Mouse (Mus musculus): ENCODE results near the gene Pi4k2a. TPM values are rescaled to one million over a fixed set of nuclear protein-coding genes. Genes with fewer than 3 reads are reported as not detected.
A peak's percentile ranks its signal among the peaks of the same experiment; 100 is the strongest.
"Not testable (repeated sequence)": the region's sequence is repeated elsewhere in the genome, so short reads cannot be mapped to it uniquely, and the experiment has no call there.

The Pi4k2a gene
- polyA plus RNA-seq, 1 experiment from 2014 or later, result 17.2 TPM

DNA sequence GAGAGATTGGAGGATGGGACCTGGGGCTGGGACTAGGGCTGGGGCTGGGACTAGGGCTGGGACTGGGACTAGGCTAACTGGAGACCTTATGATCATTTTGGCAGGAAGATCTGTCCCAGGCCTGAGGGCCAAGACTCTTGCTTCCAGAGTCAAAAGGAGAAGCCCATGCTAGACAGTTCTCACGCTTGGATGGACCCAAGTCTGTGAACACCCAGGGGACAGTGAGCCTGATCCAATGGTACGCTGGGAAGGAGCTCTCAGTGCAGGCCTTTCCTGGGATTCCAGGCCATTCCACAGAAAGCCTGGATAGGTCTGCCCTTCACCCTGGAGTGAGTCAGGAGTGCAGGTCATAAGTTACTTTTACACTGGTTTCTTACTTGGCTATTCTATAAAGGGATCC is 15.2 kb upstream of the Pi4k2a start:
- H3K9ac ChIP-seq (replicated peaks; ENCODE audit: low read depth, low read length), result no peak overlapping the region
- H3K36me3 ChIP-seq (ENCODE audit: control insufficient read depth, insufficient read depth, low read length), result peaks cover 8% of the 10 kb centered on the region
- H3K4me1 ChIP-seq (ENCODE audit: control insufficient read depth, insufficient read depth, low read length), result no peaks in the 10 kb centered on the region
- no peaks in the 10 kb centered on the region for H3K27me3 ChIP-seq (ENCODE audit: control insufficient read depth, insufficient read depth, low read length)
- WGBS, result 87% methylated on average over 2 of the region's 2 CpGs
- H3K27ac ChIP-seq (ENCODE audit: low read length), result no peak overlapping the region
- ATAC-seq (ENCODE audit: insufficient number of reproducible peaks, insufficient read depth, low FRiP score, low read depth), result no peak
- no peak overlapping the region for H3K4me3 ChIP-seq (ENCODE audit: low read depth, low read length)
- no peaks in the 10 kb centered on the region for H3K9me3 ChIP-seq (ENCODE audit: control insufficient read depth, low read depth, low read length)
- H3K4me2 ChIP-seq (replicated peaks; ENCODE audit: low read depth, low read length), result no peak overlapping the region

- Histone ChIP-seq H3K4me2 (replicated peaks; ENCODE audit: low read depth, low read length) (no peak overlapping the region), H3K36me3 (ENCODE audit: control insufficient read depth, insufficient read depth, low read length) (peaks cover 8% of the 10 kb centered on the region), H3K27ac (ENCODE audit: low read length) (no peak overlapping the region), H3K4me1 (ENCODE audit: control insufficient read depth, insufficient read depth, low read length) (no peaks in the 10 kb centered on the region), H3K4me3 (ENCODE audit: low read depth, low read length) (no peak overlapping the region), H3K9me3 (ENCODE audit: control insufficient read depth, low read depth, low read length) (no peaks in the 10 kb centered on the region), H3K9ac (replicated peaks; ENCODE audit: low read depth, low read length) (no peak overlapping the region), H3K27me3 (ENCODE audit: control insufficient read depth, insufficient read depth, low read length) (no peaks in the 10 kb centered on the region)
- 90% methylated on average over 16 of the region's 16 CpGs for WGBS
- ATAC-seq (ENCODE audit: insufficient number of reproducible peaks, insufficient read depth, low FRiP score, low read depth), result no peak
Measured at GRCm38 (mm10) chr19:42075992-42076391, 14.3 kb upstream of the Pi4k2a start.

GRCm38 (mm10) chr19:42078566-42078965 is 11.7 kb upstream of the Pi4k2a start:
- H3K9me3 ChIP-seq (ENCODE audit: control insufficient read depth, low read depth, low read length), result no peaks in the 10 kb centered on the region
- peaks cover 8% of the 10 kb centered on the region for H3K36me3 ChIP-seq (ENCODE audit: control insufficient read depth, insufficient read depth, low read length)
- WGBS, result 91% methylated on average over 8 of the region's 8 CpGs
- H3K4me2 ChIP-seq (replicated peaks; ENCODE audit: low read depth, low read length), result no peak overlapping the region
- H3K9ac ChIP-seq (replicated peaks; ENCODE audit: low read depth, low read length), result no peak overlapping the region
- no peaks in the 10 kb centered on the region for H3K4me1 ChIP-seq (ENCODE audit: control insufficient read depth, insufficient read depth, low read length)
- no peak for ATAC-seq (ENCODE audit: insufficient number of reproducible peaks, insufficient read depth, low FRiP score, low read depth)
- no peak overlapping the region for H3K27ac ChIP-seq (ENCODE audit: low read length)
- no peaks in the 10 kb centered on the region for H3K27me3 ChIP-seq (ENCODE audit: control insufficient read depth, insufficient read depth, low read length)
- H3K4me3 ChIP-seq (ENCODE audit: low read depth, low read length), result no peak overlapping the region

DNA sequence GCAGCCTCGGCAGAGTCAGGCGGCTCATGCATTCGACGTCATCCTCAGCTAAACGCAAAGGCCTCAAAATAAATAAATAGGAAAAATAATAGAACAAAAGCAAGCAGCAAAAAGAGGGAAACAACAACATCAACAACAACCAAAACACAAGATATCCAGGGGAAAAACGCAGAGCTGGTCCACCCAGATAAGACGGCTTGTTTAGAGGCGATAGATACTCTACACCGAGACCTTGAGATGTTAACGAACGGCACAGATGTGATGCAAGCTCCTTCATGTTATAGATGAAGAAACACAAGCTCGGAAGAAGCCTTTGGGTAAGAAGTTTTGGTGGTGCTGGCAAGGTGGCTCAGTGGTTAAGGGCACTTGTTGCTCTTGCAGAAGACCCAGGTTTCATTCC is 11.3 kb upstream of the Pi4k2a start:
- Histone ChIP-seq H3K27ac (ENCODE audit: low read length) (no peak overlapping the region), H3K9me3 (ENCODE audit: control insufficient read depth, low read depth, low read length) (no peaks in the 10 kb centered on the region), H3K9ac (replicated peaks; ENCODE audit: low read depth, low read length) (no peak overlapping the region), H3K4me3 (ENCODE audit: low read depth, low read length) (no peak overlapping the region), H3K36me3 (ENCODE audit: control insufficient read depth, insufficient read depth, low read length) (peaks cover 8% of the 10 kb centered on the region), H3K4me2 (replicated peaks; ENCODE audit: low read depth, low read length) (no peak overlapping the region), H3K27me3 (ENCODE audit: control insufficient read depth, insufficient read depth, low read length) (no peaks in the 10 kb centered on the region), H3K4me1 (ENCODE audit: control insufficient read depth, insufficient read depth, low read length) (no peaks in the 10 kb centered on the region)
- 93% methylated on average over 12 of the region's 12 CpGs for WGBS
- ATAC-seq (ENCODE audit: insufficient number of reproducible peaks, insufficient read depth, low FRiP score, low read depth), result no peak

GRCm38 (mm10) chr19:42079950-42080349 is 10.3 kb upstream of the Pi4k2a start:
- Histone ChIP-seq H3K4me1 (ENCODE audit: control insufficient read depth, insufficient read depth, low read length) (no peaks in the 10 kb centered on the region), H3K4me2 (replicated peaks; ENCODE audit: low read depth, low read length) (no peak overlapping the region), H3K36me3 (ENCODE audit: control insufficient read depth, insufficient read depth, low read length) (peaks cover 8% of the 10 kb centered on the region), H3K4me3 (ENCODE audit: low read depth, low read length) (no peak overlapping the region), H3K27me3 (ENCODE audit: control insufficient read depth, insufficient read depth, low read length) (no peaks in the 10 kb centered on the region), H3K9ac (replicated peaks; ENCODE audit: low read depth, low read length) (no peak overlapping the region), H3K9me3 (ENCODE audit: control insufficient read depth, low read depth, low read length) (no peaks in the 10 kb centered on the region), H3K27ac (ENCODE audit: low read length) (no peak overlapping the region)
- WGBS, result 79% methylated on average over 5 of the region's 5 CpGs
- no peak for ATAC-seq (ENCODE audit: insufficient number of reproducible peaks, insufficient read depth, low FRiP score, low read depth)

DNA sequence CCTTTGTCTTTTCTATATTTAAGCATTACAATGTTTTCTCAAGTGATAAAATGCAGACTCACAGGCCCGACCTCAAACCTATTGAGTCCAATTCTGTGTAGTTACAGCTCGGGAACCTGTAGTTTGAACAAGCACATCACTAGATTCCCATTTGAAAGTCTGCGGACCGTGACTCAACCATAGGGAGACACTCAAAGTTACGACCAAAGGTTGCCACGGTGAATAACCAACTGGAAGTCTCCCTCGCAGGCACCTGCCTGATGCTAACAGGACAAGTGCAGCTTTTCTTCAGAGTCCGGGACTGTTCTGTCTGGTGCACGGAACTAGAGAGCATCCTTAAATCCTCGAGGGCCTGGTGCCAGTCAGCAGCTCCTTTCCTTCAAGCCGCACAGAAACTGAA is 9.8 kb upstream of the Pi4k2a start:
- no peaks in the 10 kb centered on the region for H3K4me1 ChIP-seq (ENCODE audit: control insufficient read depth, insufficient read depth, low read length)
- 88% methylated on average over 11 of the region's 11 CpGs for WGBS
- no peak for ATAC-seq (ENCODE audit: insufficient number of reproducible peaks, insufficient read depth, low FRiP score, low read depth)
- H3K27ac ChIP-seq (ENCODE audit: low read length), result no peak overlapping the region
- H3K4me3 ChIP-seq (ENCODE audit: low read depth, low read length), result no peak overlapping the region
- H3K9ac ChIP-seq (replicated peaks; ENCODE audit: low read depth, low read length), result no peak overlapping the region
- H3K9me3 ChIP-seq (ENCODE audit: control insufficient read depth, low read depth, low read length), result no peaks in the 10 kb centered on the region
- H3K36me3 ChIP-seq (ENCODE audit: control insufficient read depth, insufficient read depth, low read length), result peaks cover 3% of the 10 kb centered on the region; the same call in 1 of the 2 replicates
- no peaks in the 10 kb centered on the region for H3K27me3 ChIP-seq (ENCODE audit: control insufficient read depth, insufficient read depth, low read length)
- H3K4me2 ChIP-seq (replicated peaks; ENCODE audit: low read depth, low read length), result no peak overlapping the region

GRCm38 (mm10) chr19:42081613-42082012 is 8.7 kb upstream of the Pi4k2a start:
- not testable (repeated sequence) for H3K27ac ChIP-seq (ENCODE audit: low read length); H3K4me2 ChIP-seq (replicated peaks; ENCODE audit: low read depth, low read length); H3K9ac ChIP-seq (replicated peaks; ENCODE audit: low read depth, low read length); H3K4me3 ChIP-seq (ENCODE audit: low read depth, low read length); H3K36me3 ChIP-seq (ENCODE audit: control insufficient read depth, insufficient read depth, low read length); H3K4me1 ChIP-seq (ENCODE audit: control insufficient read depth, insufficient read depth, low read length); H3K27me3 ChIP-seq (ENCODE audit: control insufficient read depth, insufficient read depth, low read length); H3K9me3 ChIP-seq (ENCODE audit: control insufficient read depth, low read depth, low read length); ATAC-seq (ENCODE audit: insufficient number of reproducible peaks, insufficient read depth, low FRiP score, low read depth)
- 91% methylated on average over 5 of the region's 5 CpGs for WGBS

DNA sequence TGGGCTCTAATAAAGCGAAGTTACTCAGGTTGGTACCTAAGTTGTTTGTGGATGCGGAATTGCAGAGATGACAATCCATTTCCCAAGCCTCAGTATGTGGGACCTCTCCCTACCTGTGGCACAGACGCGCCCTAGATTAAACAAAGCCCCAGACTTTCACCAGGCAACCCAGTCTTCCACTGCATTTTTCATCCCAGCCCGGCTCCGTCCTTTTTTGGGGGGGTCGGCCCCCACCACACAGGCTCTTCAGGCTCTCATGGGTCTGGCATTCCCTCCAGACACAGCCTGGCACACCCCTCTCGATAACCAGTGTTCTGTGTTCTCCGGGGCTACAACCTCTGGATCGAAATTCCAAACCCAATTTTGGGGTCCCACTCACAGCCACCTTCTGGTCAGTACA is 4.6 kb upstream of the Pi4k2a start:
- ATAC-seq (ENCODE audit: insufficient number of reproducible peaks, insufficient read depth, low FRiP score, low read depth), result no peak
- Histone ChIP-seq H3K9ac (replicated peaks; ENCODE audit: low read depth, low read length) (peak overlapping the region; percentile 43), H3K27me3 (ENCODE audit: control insufficient read depth, insufficient read depth, low read length) (no peaks in the 10 kb centered on the region), H3K27ac (ENCODE audit: low read length) (no peak overlapping the region), H3K4me3 (ENCODE audit: low read depth, low read length) (peak overlapping the region; percentile 54), H3K4me1 (ENCODE audit: control insufficient read depth, insufficient read depth, low read length) (peaks cover 4% of the 10 kb centered on the region; the same call in 1 of the 2 replicates), H3K36me3 (ENCODE audit: control insufficient read depth, insufficient read depth, low read length) (no peaks in the 10 kb centered on the region), H3K4me2 (replicated peaks; ENCODE audit: low read depth, low read length) (peak overlapping the region; percentile 78), H3K9me3 (ENCODE audit: control insufficient read depth, low read depth, low read length) (no peaks in the 10 kb centered on the region)
- 4% methylated on average over 10 of the region's 10 CpGs for WGBS

DNA sequence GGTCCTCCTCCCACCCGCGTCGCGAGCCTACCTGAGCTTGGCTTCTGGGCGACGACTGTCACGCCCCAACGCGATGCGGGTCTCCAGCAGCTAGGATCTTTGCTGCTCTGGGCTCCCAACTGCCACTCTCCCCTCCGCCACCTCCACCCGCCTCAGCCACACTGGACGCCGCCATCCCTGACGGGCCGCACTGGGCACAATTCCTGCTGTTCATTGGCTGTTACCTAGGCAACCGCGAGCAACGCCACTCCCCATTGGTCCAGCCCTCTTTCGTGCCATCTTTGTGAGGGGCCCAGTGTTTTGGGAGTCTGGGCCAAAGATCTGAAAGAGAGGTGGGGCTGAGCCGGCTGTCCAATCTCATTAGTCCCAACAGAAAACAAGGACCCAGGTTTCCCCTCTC is 4.1 kb upstream of the Pi4k2a start, which contains the start of gene Morn4:
Morn4 (minus strand) TSS at position 192 of the 400 bp plus-strand sequence.
- Histone ChIP-seq H3K4me2 (replicated peaks; ENCODE audit: low read depth, low read length) (peak within 1 kb of the TSS; percentile 78), H3K4me3 (ENCODE audit: low read depth, low read length) (peak within 1 kb of the TSS; percentile 54), H3K36me3 (ENCODE audit: control insufficient read depth, insufficient read depth, low read length) (no peaks in the 10 kb centered on the region), H3K9me3 (ENCODE audit: control insufficient read depth, low read depth, low read length) (no peaks in the 10 kb centered on the region), H3K9ac (replicated peaks; ENCODE audit: low read depth, low read length) (peak within 1 kb of the TSS; percentile 43), H3K4me1 (ENCODE audit: control insufficient read depth, insufficient read depth, low read length) (peaks cover 6% of the 10 kb centered on the region), H3K27me3 (ENCODE audit: control insufficient read depth, insufficient read depth, low read length) (no peaks in the 10 kb centered on the region), H3K27ac (ENCODE audit: low read length) (no peak within 1 kb of the TSS)
- under 1% methylated on average over 21 of the region's 21 CpGs for WGBS
- peak; percentile 73 for ATAC-seq (ENCODE audit: insufficient number of reproducible peaks, insufficient read depth, low FRiP score, low read depth)

Data from stomach, embryonic 14.5 days (tissue).